Comparison of ENCODE assay signal across 10 mouse cellular contexts in the genomic region with DNA sequence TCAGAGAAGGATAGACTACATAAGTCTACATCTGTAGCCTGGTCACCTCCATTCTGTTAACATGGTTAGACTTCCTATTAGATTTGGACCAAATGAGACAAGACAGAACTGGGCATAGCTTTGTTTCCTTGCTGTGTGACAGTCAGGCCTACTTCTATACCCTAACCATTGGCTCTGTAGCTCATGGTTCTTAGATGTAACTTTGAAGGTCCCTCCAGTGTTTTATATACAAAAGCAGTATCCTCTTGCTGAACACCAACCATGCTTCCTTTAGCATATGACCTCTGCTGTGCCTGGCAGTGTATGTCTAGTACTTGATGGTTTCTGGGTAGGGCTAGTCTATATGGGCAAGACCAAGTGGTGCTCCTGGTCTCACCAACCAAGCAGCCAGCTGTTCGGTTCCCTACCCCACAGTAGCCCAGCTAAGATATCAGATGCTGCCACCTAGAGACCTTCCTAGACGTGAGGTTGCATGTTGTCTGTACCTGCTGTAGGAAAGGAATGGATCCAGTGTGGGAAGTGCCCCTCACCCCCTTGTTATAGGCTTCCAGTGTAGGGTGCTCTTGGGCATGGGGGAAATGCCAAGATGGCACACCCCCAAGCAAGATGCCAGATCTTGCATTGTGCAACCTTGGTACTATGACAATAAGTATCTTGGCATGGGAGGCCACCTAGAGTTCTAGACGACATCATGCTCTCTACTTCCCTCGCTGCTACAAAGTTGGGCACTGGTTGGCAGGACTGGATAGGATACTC. TPM values are rescaled to one million over a fixed set of nuclear protein-coding genes. Genes with fewer than 3 reads are reported as not detected.
DNase-seq lines count a peak whose midpoint lies in the region; ATAC-seq and TF ChIP-seq lines count a peak whose summit lies in the region.
"Had no signal": no experiment of that assay in that cellular context is flagged by ENCODE, and none has a peak within 500 bp of the region (broad histone marks: within the 10 kb centered on the region; RNA-seq: fewer than 3 reads in every experiment).

No protein-coding gene starts in this region.

- H3K27me3 ChIP-seq in liver, embryonic 11.5 days (replicated peaks; ENCODE audit: control insufficient read depth, insufficient read depth, low read length) = no peaks in the 10 kb centered on the region
- no peaks in the 10 kb centered on the region for H3K27me3 ChIP-seq in small intestine, adult 2 months (ENCODE audit: control insufficient read depth, insufficient read depth, low read length)

- peak; percentile 56 for DNase-seq in adrenal gland, adult 2 months
- DNase-seq in adrenal gland, adult 8-10 months = no peak
- DNase-seq in lung, adult 18-20 months = peak; percentile 55 to 70
- DNase-seq in lung, postnatal 10 days = no peak
- no peak for DNase-seq in liver, embryonic 11.5 days (ENCODE audit: low spot score)
- DNase-seq in urinary bladder, postnatal 10 days (ENCODE audit: low spot score) = no peak
- DNase-seq in urinary bladder, adult 2 months (ENCODE audit: low spot score) = no peak
- DNase-seq: heart, adult 18-20 months; right cerebral cortex, postnatal 14 days had no signal

- no peaks in the 10 kb centered on the region for H3K9me3 ChIP-seq in liver, embryonic 11.5 days (ENCODE audit: control insufficient read depth, low read length)

- peak overlapping the region; percentile 86 for H3K27ac ChIP-seq in liver, embryonic 11.5 days (ENCODE audit: low read depth, low read length)
- H3K27ac ChIP-seq in small intestine, adult 2 months (ENCODE audit: insufficient read depth, low read depth, low read length) = peak overlapping the region; percentile 94

- TF ChIP-seq POLR2A in small intestine, adult 2 months (IDR thresholded peaks at IDR 0.05; ENCODE audit: low read depth, low read length) = no peak

- peak overlapping the region; percentile 95; the same call in 1 of the 2 replicates for H3K9ac ChIP-seq in liver, embryonic 11.5 days (ENCODE audit: low read depth, low read length)

- no peak for ATAC-seq in liver, embryonic 11.5 days (replicated peaks; ENCODE audit: low FRiP score)

- peaks cover 41% of the 10 kb centered on the region for H3K36me3 ChIP-seq in liver, embryonic 11.5 days (ENCODE audit: control insufficient read depth, insufficient read depth, low read length)
- peaks cover 41% of the 10 kb centered on the region for H3K36me3 ChIP-seq in small intestine, adult 2 months (ENCODE audit: control insufficient read depth, insufficient read depth, low read length)

- peak overlapping the region; percentile 94 for H3K4me2 ChIP-seq in liver, embryonic 11.5 days

- H3K4me3 ChIP-seq in liver, embryonic 11.5 days (ENCODE audit: low read depth, low read length) = no peak overlapping the region; the same call in 1 of the 2 replicates
- no peak overlapping the region for H3K4me3 ChIP-seq in small intestine, adult 2 months (ENCODE audit: low read depth, low read length)

- peaks cover 49% of the 10 kb centered on the region for H3K4me1 ChIP-seq in liver, embryonic 11.5 days (replicated peaks; ENCODE audit: control insufficient read depth, insufficient read depth, low read length)
- peaks cover 30% of the 10 kb centered on the region for H3K4me1 ChIP-seq in small intestine, adult 2 months (ENCODE audit: control insufficient read depth, insufficient read depth, insufficient read length, low read length)

- 34% methylated on average over 4 of the region's 4 CpGs for WGBS in liver, embryonic 11.5 days
- 21% methylated on average over 4 of the region's 4 CpGs for WGBS in small intestine, adult 2 months

- no peak for TF ChIP-seq CTCF in small intestine, adult 2 months (IDR thresholded peaks at IDR 0.05; ENCODE audit: extremely low read depth, insufficient read length, insufficient replicate concordance, low read depth, low read length)

RNA-seq across cellular contexts. Expression of a gene that starts 1.2 kb away (rescaled TPM):
- total RNA-seq in adrenal gland, adult 2 months (2021) = 100 to 1,000 TPM; 103 to 116 TPM
- 400 and 531 TPM in 2 replicates for polyA plus RNA-seq in adrenal gland, adult 2 months (2012; rRNA removed)
- 100 to 1,000 TPM; 121 to 174 (median 163) TPM for total RNA-seq in adrenal gland, adult 8-10 months (2022)
- 65.5 and 70.6 TPM in 2 replicates for polyA plus RNA-seq in liver, embryonic 11.5 days (2014; fragmentation: Nextera tagmentation; extraction: Ambion mirVana)
- polyA plus RNA-seq in small intestine, adult 2 months (2012; rRNA removed) = 298 and 416 TPM in 2 replicates
- 98.9 and 115 TPM in 2 replicates for polyA plus RNA-seq in urinary bladder, adult 2 months (2012; rRNA removed)

RNA-seq across cellular contexts. Expression of a gene that starts 6.1 kb away (rescaled TPM):
- 100 to 1,000 TPM; 107 to 146 TPM for total RNA-seq in adrenal gland, adult 2 months (2021)
- polyA plus RNA-seq in adrenal gland, adult 2 months (2012; rRNA removed) = 163 and 185 TPM in 2 replicates
- total RNA-seq in adrenal gland, adult 8-10 months (2022) = 10 to 100 TPM; 77.6 to 95.8 (median 90.1) TPM
- 252 and 266 TPM in 2 replicates for polyA plus RNA-seq in liver, embryonic 11.5 days (2014; fragmentation: Nextera tagmentation; extraction: Ambion mirVana)
- polyA plus RNA-seq in small intestine, adult 2 months (2012; rRNA removed) = 130 and 155 TPM in 2 replicates
- polyA plus RNA-seq in urinary bladder, adult 2 months (2012; rRNA removed) = 62.4 and 72.4 TPM in 2 replicates

RNA-seq across cellular contexts. Expression of a gene that starts 23.1 kb away (rescaled TPM):
- total RNA-seq in adrenal gland, adult 2 months (2021) = 10 to 100 TPM; 21.4 to 27.2 TPM
- polyA plus RNA-seq in adrenal gland, adult 2 months (2012; rRNA removed) = 23.2 and 27.2 TPM in 2 replicates
- 10 to 100 TPM; 22.8 to 38.7 (median 29.5) TPM for total RNA-seq in adrenal gland, adult 8-10 months (2022)
- 39.1 and 40.2 TPM in 2 replicates for polyA plus RNA-seq in liver, embryonic 11.5 days (2014; fragmentation: Nextera tagmentation; extraction: Ambion mirVana)
- polyA plus RNA-seq in small intestine, adult 2 months (2012; rRNA removed) = 14.3 and 15.4 TPM in 2 replicates
- 23.9 and 24.0 TPM in 2 replicates for polyA plus RNA-seq in urinary bladder, adult 2 months (2012; rRNA removed)

RNA-seq across cellular contexts. Expression of a gene that starts 32.6 kb away (rescaled TPM):
- total RNA-seq in adrenal gland, adult 2 months (2021) = 10 to 100 TPM; 24.6 to 33.0 TPM
- 8.3 and 12.0 TPM in 2 replicates for polyA plus RNA-seq in adrenal gland, adult 2 months (2012; rRNA removed)
- total RNA-seq in adrenal gland, adult 8-10 months (2022) = 10 to 100 TPM; 24.2 to 33.4 (median 29.4) TPM
- 51.5 and 52.0 TPM in 2 replicates for polyA plus RNA-seq in liver, embryonic 11.5 days (2014; fragmentation: Nextera tagmentation; extraction: Ambion mirVana)
- 3.6 and 4.4 TPM in 2 replicates for polyA plus RNA-seq in small intestine, adult 2 months (2012; rRNA removed)
- polyA plus RNA-seq in urinary bladder, adult 2 months (2012; rRNA removed) = 21.5 and 31.0 TPM in 2 replicates

RNA-seq across cellular contexts. Expression of a gene that starts 32.6 kb away (rescaled TPM):
- total RNA-seq in adrenal gland, adult 2 months (2021) = 10 to 100 TPM; 25.8 to 37.1 TPM
- polyA plus RNA-seq in adrenal gland, adult 2 months (2012; rRNA removed) = 48.7 and 81.2 TPM in 2 replicates
- total RNA-seq in adrenal gland, adult 8-10 months (2022) = 10 to 100 TPM; 25.6 to 34.1 (median 32.2) TPM
- 12.7 and 16.8 TPM in 2 replicates for polyA plus RNA-seq in liver, embryonic 11.5 days (2014; fragmentation: Nextera tagmentation; extraction: Ambion mirVana)
- 16.6 and 23.6 TPM in 2 replicates for polyA plus RNA-seq in small intestine, adult 2 months (2012; rRNA removed)
- 19.8 and 26.8 TPM in 2 replicates for polyA plus RNA-seq in urinary bladder, adult 2 months (2012; rRNA removed)

Comparison
In these comparisons a context has a peak if more than half of its experiments do, and no peak if none do; other contexts are left out.
1. DNase-seq: peak in adrenal gland, adult 2 months (single experiment) and lung, adult 18-20 months (2 of 2); none in adrenal gland, adult 8-10 months (single experiment), lung, postnatal 10 days (single experiment), liver, embryonic 11.5 days (single experiment), urinary bladder, postnatal 10 days (single experiment) and urinary bladder, adult 2 months (single experiment).